Mouse (Mus musculus) splenic B cell, adult 2 months (primary cell): Measurements from ENCODE around the gene Arhgap24.
"Not testable (repeated sequence)": the region's sequence is repeated elsewhere in the genome, so short reads cannot be mapped to it uniquely, and the experiment has no call there.

Source experiments
- DNase-seq: peaks from one replicate; pipeline ENCODE4 v3.0.0-alpha.2; 2011; ENCODE audit warnings: low read depth, low spot score
- H3K27me3 ChIP-seq: 2 replicates; pipeline ENCODE4 v1.6.1; 2012; ENCODE audit warnings: mild to moderate bottlenecking, low read length, moderate library complexity, mixed read lengths; ENCODE audit not compliant: control insufficient read depth, poor library complexity, insufficient read depth, severe bottlenecking
- H3K36me3 ChIP-seq: 2 replicates; pipeline ENCODE4 v1.6.1; 2012; ENCODE audit warnings: mild to moderate bottlenecking, low read length, moderate library complexity, mixed read lengths; ENCODE audit not compliant: control insufficient read depth, poor library complexity, insufficient read depth, severe bottlenecking

Arhgap24 gene

GRCm38 (mm10) chr5:102843934-102844709, 362.9 kb downstream of the Arhgap24 start:
- no peaks in the 10 kb centered on the region for H3K36me3 ChIP-seq
- no peaks in the 10 kb centered on the region for H3K27me3 ChIP-seq
- no peak for DNase-seq

DNA sequence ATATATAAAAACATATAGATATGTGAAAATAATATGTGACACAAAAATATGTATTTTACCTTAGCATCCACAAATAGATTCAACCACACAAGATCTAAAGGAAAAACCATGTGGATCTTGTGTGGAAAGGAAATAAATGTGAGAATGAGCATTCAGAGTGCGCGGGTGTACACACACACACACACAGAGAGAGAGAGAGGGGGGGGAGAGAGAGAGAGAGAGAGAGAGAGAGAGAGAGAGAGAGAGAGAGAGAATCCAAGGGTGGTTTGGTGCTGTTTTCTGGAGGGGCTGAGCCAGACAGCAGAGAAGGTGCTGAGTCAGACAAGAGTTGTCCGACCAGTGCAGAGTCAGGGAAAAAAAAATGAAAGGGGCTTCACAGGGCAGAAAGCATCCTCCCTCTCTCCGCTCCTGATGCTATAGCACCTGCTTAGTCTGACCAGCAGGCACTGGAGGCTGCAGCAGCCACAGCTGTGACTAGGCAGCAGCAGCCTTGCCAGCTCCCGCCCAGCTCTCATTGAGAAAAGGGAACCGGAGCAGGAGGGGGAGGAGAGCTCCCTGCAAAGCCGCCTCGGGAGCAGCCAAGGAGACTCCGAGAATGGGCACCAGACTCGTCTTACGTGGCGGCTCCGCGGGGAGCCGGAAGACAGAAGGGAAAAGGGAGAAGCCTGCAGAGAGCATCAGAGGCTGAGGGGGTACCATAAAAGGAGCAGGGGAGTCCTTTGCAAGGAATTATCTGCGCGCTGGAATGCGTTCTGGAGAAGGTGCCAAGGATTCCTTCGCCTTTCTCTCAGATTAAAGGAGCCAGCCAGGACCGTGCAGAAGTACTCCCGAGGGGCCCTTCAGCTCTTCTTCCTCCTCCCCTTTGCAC, 363.8 kb downstream of the Arhgap24 start:
- H3K27me3 ChIP-seq, result no peaks in the 10 kb centered on the region

DNA sequence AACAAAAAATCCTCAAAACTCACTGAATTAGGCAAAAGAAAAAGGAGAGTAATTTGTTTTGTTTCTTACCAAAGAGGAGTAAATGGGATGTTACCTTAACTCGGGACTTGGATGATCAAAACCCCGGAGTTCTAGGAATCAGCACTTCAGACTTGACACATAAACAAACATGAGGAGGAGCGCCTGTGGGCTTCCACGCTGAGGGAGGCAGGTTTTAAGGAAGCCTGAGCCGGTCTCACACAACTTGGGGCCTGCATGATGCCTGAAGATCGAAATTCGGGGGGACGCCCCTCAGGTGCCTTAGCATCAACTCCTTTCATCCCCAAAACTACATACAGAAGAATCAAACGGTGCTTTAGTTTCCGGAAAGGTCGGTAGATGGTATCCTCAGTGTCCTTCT, 364.6 kb downstream of the Arhgap24 start:
- Histone ChIP-seq H3K36me3 (no peaks in the 10 kb centered on the region), H3K27me3 (no peaks in the 10 kb centered on the region)
- no peak for DNase-seq

More for the DNA sequence above, 363.8 kb downstream of the Arhgap24 start:
- DNase-seq, result no peak
- no peaks in the 10 kb centered on the region for H3K36me3 ChIP-seq

- H3K27me3 ChIP-seq, result no peaks in the 10 kb centered on the region
- H3K36me3 ChIP-seq, result no peaks in the 10 kb centered on the region
- DNase-seq, result no peak
Observed at GRCm38 (mm10) chr5:102847859-102848258, 366.7 kb downstream of the Arhgap24 start.

DNA sequence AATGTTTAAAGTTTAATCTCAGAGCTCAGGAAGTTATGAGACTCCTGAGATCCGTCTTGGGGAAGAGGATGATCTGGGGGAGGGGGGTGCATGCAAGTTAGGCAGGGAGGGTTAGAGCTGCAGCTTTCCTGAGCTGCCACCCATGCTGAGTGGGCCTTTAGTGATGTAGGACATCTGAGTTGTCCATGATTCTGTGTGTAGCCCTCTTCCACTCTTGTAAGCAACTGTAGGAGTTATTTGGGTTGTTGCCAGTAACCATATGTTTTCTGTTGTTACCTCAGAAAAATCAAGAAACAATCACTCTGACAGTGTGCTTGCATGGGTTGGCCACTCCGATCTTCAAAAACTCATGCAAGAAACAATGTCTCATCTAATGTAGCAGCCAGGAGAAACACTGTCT, 370.6 kb downstream of the Arhgap24 start:
- Histone ChIP-seq H3K27me3 (no peaks in the 10 kb centered on the region), H3K36me3 (no peaks in the 10 kb centered on the region)
- DNase-seq, result no peak

DNA sequence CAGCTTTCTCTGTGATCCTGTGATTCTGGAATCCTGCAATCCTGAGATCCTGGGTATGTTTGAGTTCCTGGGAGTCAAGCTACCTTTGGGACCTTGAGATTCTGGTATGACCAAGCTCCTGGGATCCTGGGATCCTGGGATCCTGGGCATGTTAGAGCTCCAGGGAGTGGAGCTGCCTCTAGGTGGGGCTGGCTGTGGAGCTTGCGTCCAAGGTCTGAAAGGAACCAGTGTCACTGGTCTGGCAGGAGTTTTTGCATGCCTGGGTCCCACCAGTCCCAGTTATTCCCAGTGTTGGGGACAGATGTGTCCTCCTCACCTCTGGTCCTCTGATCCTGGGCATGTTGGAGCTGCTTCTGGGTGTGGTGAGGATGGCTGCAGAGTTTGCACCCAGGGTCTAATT, 372.6 kb downstream of the Arhgap24 start:
- no peaks in the 10 kb centered on the region for H3K36me3 ChIP-seq
- H3K27me3 ChIP-seq, result no peaks in the 10 kb centered on the region
- no peak for DNase-seq

- Histone ChIP-seq H3K36me3 (no peaks in the 10 kb centered on the region), H3K27me3 (no peaks in the 10 kb centered on the region)
- DNase-seq, result no peak
Observed at GRCm38 (mm10) chr5:102855805-102856204, 374.6 kb downstream of the Arhgap24 start.

GRCm38 (mm10) chr5:102858047-102858446, 376.9 kb downstream of the Arhgap24 start:
- Histone ChIP-seq H3K36me3 (no peaks in the 10 kb centered on the region), H3K27me3 (no peaks in the 10 kb centered on the region)
- no peak for DNase-seq

GRCm38 (mm10) chr5:102859749-102860148, 378.6 kb downstream of the Arhgap24 start:
- no peak for DNase-seq
- Histone ChIP-seq H3K36me3 (no peaks in the 10 kb centered on the region), H3K27me3 (no peaks in the 10 kb centered on the region)

- DNase-seq, result no peak
- H3K27me3 ChIP-seq, result no peaks in the 10 kb centered on the region
Observed at GRCm38 (mm10) chr5:102868196-102868595, 387.0 kb downstream of the Arhgap24 start.

GRCm38 (mm10) chr5:102872996-102873395, 391.8 kb downstream of the Arhgap24 start:
- not testable (repeated sequence) for DNase-seq, H3K36me3 ChIP-seq, H3K27me3 ChIP-seq

More at GRCm38 (mm10) chr5:102868196-102868595, 387.0 kb downstream of the Arhgap24 start:
- no peaks in the 10 kb centered on the region; the same call in 1 of the 2 replicates for H3K36me3 ChIP-seq

DNA sequence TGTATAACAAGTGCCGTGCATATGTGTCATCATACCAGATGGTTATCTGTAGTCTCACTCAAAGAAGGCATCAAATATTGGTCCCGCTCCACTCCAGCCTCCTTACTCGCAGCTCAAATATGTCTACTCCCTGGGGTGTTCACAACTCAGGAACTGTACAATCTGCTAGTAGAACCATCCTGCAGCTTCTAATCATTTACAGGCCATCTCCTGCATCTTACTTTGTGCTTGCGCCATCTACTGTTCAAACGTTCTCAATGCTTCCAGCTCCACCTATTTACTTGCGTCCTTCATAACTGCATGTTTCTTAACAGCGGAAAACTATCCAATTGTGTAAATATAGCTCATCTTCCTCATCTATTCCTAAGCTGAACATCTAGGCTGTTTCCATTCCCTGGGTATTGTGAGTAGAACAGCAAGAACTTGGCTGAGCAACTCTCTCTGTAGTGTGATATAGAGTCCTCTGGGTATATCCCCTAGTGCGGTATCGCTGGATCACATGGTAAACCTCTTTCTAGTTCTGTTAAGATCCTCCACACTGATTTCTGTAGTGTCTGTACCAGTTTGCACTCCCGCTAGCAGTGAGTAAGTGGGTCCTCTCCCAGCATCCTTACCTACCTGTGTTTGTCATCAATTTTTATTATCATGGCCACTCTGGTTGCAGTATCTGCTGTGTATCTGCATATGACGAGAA, 393.6 kb downstream of the Arhgap24 start:
- peaks cover 2% of the 10 kb centered on the region for H3K36me3 ChIP-seq
- no peaks in the 10 kb centered on the region for H3K27me3 ChIP-seq
- DNase-seq, result peak; percentile 56

DNA sequence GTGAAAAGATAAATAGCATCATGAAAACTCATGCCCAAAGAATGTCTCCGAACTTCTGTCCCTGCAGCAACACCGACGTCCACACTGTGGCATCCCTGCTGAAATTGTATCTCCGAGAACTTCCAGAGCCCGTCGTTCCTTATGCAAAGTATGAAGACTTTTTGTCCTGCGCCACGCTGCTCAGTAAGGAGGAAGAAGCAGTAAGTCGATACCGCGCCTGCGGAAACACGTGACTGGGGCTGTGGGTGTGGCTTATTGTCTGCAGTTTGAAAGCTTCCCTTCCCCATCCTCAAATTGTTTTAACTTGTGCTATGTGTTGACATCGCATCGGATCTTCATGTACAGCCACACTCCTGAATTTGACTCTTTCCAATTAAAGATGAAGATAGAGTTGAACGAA, 394.4 kb downstream of the Arhgap24 start:
- Histone ChIP-seq H3K27me3 (no peaks in the 10 kb centered on the region), H3K36me3 (peaks cover 2% of the 10 kb centered on the region)
- DNase-seq, result peak; percentile 29

DNA sequence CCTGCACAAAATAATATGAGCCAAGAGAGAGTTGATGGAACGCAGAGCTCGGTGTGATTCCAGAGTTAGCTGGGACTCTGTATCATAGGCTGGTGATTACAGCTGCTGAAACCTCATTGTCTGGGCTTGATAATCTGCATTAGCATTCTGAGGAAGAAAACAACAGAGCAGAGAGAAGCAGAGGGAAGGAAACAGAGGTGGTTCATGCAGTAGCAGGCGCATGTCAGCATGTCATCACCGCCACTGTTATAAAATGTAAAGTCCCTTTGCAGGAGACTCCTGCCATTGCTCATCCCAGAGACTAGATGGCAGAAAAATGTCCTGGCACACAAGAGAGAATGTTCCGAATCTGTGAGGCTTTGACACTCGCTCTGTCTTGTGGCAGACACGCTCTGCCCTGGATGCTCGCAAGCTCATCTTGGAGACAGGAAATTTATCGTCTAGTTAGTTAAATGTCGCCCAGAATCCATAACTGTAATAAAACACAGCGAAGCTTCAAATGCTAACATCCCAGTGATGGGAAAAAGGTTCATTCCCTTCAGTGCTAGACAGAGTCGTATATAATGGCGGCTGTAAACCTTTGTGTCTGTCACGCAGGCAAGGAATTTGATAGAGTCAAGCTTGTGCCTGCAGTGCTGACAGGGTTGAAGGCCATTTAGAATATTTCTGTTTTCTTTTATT, 407.4 kb downstream of the Arhgap24 start:
- H3K27me3 ChIP-seq, result no peaks in the 10 kb centered on the region
- no peak for DNase-seq
- H3K36me3 ChIP-seq, result peaks cover 10% of the 10 kb centered on the region; the same call in 1 of the 2 replicates
